Mouse (Mus musculus) stomach, embryonic 15.5 days (tissue): ENCODE data around the gene Dpagt1. TPM values are rescaled to one million over a fixed set of nuclear protein-coding genes. Genes with fewer than 3 reads are reported as not detected.
"Not testable (repeated sequence)": the region's sequence is repeated elsewhere in the genome, so short reads cannot be mapped to it uniquely, and the experiment has no call there.

ENCODE experiments used
- ATAC-seq: fragments of 200-750 bp; cut with Nextera tagmentation; 2 replicates; pipeline ENCODE4 v1.8.0; 2017; ENCODE audit warnings: low read depth, moderate number of reproducible peaks, moderate TSS enrichment; ENCODE audit not compliant: insufficient read depth, low FRiP score
- H3K27ac ChIP-seq: fragments of 300-500 bp; sonication (generic); 2 replicates; pipeline ENCODE4 v1.5.1; 2015; ENCODE audit warnings: mild to moderate bottlenecking, inconsistent platforms
- H3K27me3 ChIP-seq: fragments of 300-500 bp; sonication (generic); replicated peaks from 2 replicates; pipeline ENCODE4 v1.6.1; 2015; ENCODE audit warnings: inconsistent platforms
- H3K36me3 ChIP-seq: fragments of 300-500 bp; sonication (generic); 2 replicates; pipeline ENCODE4 v1.6.1; 2015; ENCODE audit warnings: inconsistent platforms
- H3K4me1 ChIP-seq: fragments of 300-500 bp; sonication (generic); 2 replicates; pipeline ENCODE4 v1.6.1; 2015; ENCODE audit warnings: inconsistent platforms
- H3K4me2 ChIP-seq: fragments of 300-500 bp; sonication (generic); 2 replicates; pipeline ENCODE4 v1.6.1; 2015; ENCODE audit warnings: mild to moderate bottlenecking, inconsistent platforms
- H3K4me3 ChIP-seq: fragments of 300-500 bp; sonication (generic); replicated peaks from 2 replicates; pipeline ENCODE4 v1.5.1; 2015; ENCODE audit warnings: inconsistent platforms
- H3K9ac ChIP-seq: fragments of 300-500 bp; sonication (generic); 2 replicates; pipeline ENCODE4 v1.6.1; 2015; ENCODE audit warnings: inconsistent platforms
- H3K9me3 ChIP-seq: fragments of 300-500 bp; sonication (generic); 2 replicates; pipeline ENCODE4 v1.6.1; 2016; ENCODE audit warnings: inconsistent platforms
- WGBS: fragments of 180-500 bp; shearing (Covaris S2); methylation state at CpG from one replicate; pipeline ENCODE4 v1.1.7; 2015; 5-methylcytosine and 5-hydroxymethylcytosine counted together
- polyA plus RNA-seq: library from polyadenylated mRNA; unstranded; fragments of >200 nt; fragmentation: Nextera tagmentation; extraction: Ambion mirVana; gene quantifications from 2 replicates; pipeline ENCODE4 v1.2.1, GENCODE M21; 2015

The Dpagt1 gene
- polyA plus RNA-seq, 1 experiment from 2014 or later, result 33.5 TPM

GRCm38 (mm10) chr9:44319105-44319886 is 6.5 kb upstream of the Dpagt1 start:
- Histone ChIP-seq H3K27ac (peak overlapping the region; percentile 64), H3K4me2 (peak overlapping the region; percentile 88), H3K4me1 (peaks cover 30% of the 10 kb centered on the region), H3K9me3 (no peaks in the 10 kb centered on the region), H3K36me3 (peaks cover 11% of the 10 kb centered on the region), H3K4me3 (peak overlapping the region; percentile 98), H3K27me3 (no peaks in the 10 kb centered on the region), H3K9ac (peak overlapping the region; percentile 81)
- WGBS, result 3% methylated on average over 37 of the region's 37 CpGs
- 0 out of 2 replicates have a peak, but pooled peaks have one; percentile 0 for ATAC-seq

GRCm38 (mm10) chr9:44319887-44320798 is 5.7 kb upstream of the Dpagt1 start, which contains the start of gene C2cd2l:
C2cd2l (minus strand) TSS chr9:44320285.
- Histone ChIP-seq H3K9ac (peak within 1 kb of the TSS; percentile 81), H3K4me3 (peak within 1 kb of the TSS; percentile 98), H3K36me3 (peaks cover 5% of the 10 kb centered on the region), H3K4me2 (peak within 1 kb of the TSS; percentile 88), H3K4me1 (peaks cover 30% of the 10 kb centered on the region), H3K27me3 (no peaks in the 10 kb centered on the region), H3K9me3 (no peaks in the 10 kb centered on the region), H3K27ac (peak within 1 kb of the TSS; percentile 76)
- peak; percentile 99 for ATAC-seq
- under 1% methylated on average over 62 of the region's 67 CpGs for WGBS

GRCm38 (mm10) chr9:44320799-44321133 is 5.1 kb upstream of the Dpagt1 start:
- H3K9ac ChIP-seq, result peak overlapping the region; percentile 25; the same call in 1 of the 2 replicates
- no peaks in the 10 kb centered on the region for H3K9me3 ChIP-seq
- no peak for ATAC-seq
- peaks cover 32% of the 10 kb centered on the region for H3K4me1 ChIP-seq
- H3K27ac ChIP-seq, result peak overlapping the region; percentile 76
- 15% methylated on average over 6 of the region's 6 CpGs for WGBS
- peak overlapping the region; percentile 88 for H3K4me2 ChIP-seq
- no peaks in the 10 kb centered on the region for H3K27me3 ChIP-seq
- peaks cover 3% of the 10 kb centered on the region for H3K36me3 ChIP-seq
- peak overlapping the region; percentile 98 for H3K4me3 ChIP-seq

- not testable (repeated sequence) for H3K36me3 ChIP-seq, H3K9me3 ChIP-seq, ATAC-seq, H3K27me3 ChIP-seq, H3K9ac ChIP-seq, H3K4me3 ChIP-seq, H3K4me2 ChIP-seq, H3K27ac ChIP-seq
- peaks cover 30% of the 10 kb centered on the region for H3K4me1 ChIP-seq
- 72% methylated on average over 4 of the region's 4 CpGs for WGBS
These were observed 2.2 kb upstream of the Dpagt1 start for GRCm38 (mm10) chr9:44323656-44324055.

GRCm38 (mm10) chr9:44324147-44324546 is 1.7 kb upstream of the Dpagt1 start:
- Histone ChIP-seq H3K9me3 (no peaks in the 10 kb centered on the region), H3K27me3 (no peaks in the 10 kb centered on the region)

GRCm38 (mm10) chr9:44325032-44325767 is 619 bp upstream of the Dpagt1 start:
- H3K9me3 ChIP-seq, ATAC-seq, H3K36me3 ChIP-seq, H3K27me3 ChIP-seq, H3K9ac ChIP-seq: not testable (repeated sequence)
- Histone ChIP-seq H3K4me3 (peak overlapping the region; percentile 72; the same call in 1 of the 2 replicates), H3K4me1 (peaks cover 21% of the 10 kb centered on the region), H3K27ac (peak overlapping the region; percentile 95), H3K4me2 (peak overlapping the region; percentile 74)
- WGBS, result 55% methylated on average over 7 of the region's 8 CpGs

More at GRCm38 (mm10) chr9:44324147-44324546, 1.7 kb upstream of the Dpagt1 start:
- H3K4me1 ChIP-seq, result peaks cover 25% of the 10 kb centered on the region
- H3K27ac ChIP-seq, result no peak overlapping the region
- WGBS, result 71% methylated on average over 6 of the region's 6 CpGs
- H3K9ac ChIP-seq, result no peak overlapping the region
- H3K36me3 ChIP-seq, result no peaks in the 10 kb centered on the region
- no peak for ATAC-seq
- H3K4me3 ChIP-seq, result no peak overlapping the region
- H3K4me2 ChIP-seq, result no peak overlapping the region

- Histone ChIP-seq H3K27ac (peak overlapping the region; percentile 95), H3K4me3 (peak overlapping the region; percentile 72), H3K4me1 (peaks cover 13% of the 10 kb centered on the region), H3K9me3 (no peaks in the 10 kb centered on the region), H3K27me3 (no peaks in the 10 kb centered on the region), H3K9ac (peak overlapping the region; percentile 63), H3K4me2 (peak overlapping the region; percentile 74), H3K36me3 (peaks cover 9% of the 10 kb centered on the region)
- peak; percentile 90 for ATAC-seq
- under 1% methylated on average over 38 of the region's 38 CpGs for WGBS
These were observed 698 bp downstream of the Dpagt1 start for GRCm38 (mm10) chr9:44326371-44327063.

- Histone ChIP-seq H3K27me3 (no peaks in the 10 kb centered on the region), H3K9me3 (no peaks in the 10 kb centered on the region), H3K27ac (peak overlapping the region; percentile 95), H3K4me3 (peak overlapping the region; percentile 72), H3K4me1 (peaks cover 13% of the 10 kb centered on the region), H3K4me2 (peak overlapping the region; percentile 74), H3K9ac (peak overlapping the region; percentile 63), H3K36me3 (peaks cover 14% of the 10 kb centered on the region)
- under 1% methylated on average over 22 of the region's 22 CpGs for WGBS
- peak; percentile 30 for ATAC-seq
These were observed 1.4 kb downstream of the Dpagt1 start for GRCm38 (mm10) chr9:44327064-44327711.

- H3K4me2 ChIP-seq, result peak overlapping the region; percentile 74
- H3K36me3 ChIP-seq, result peaks cover 20% of the 10 kb centered on the region
- H3K9ac ChIP-seq, result no peak overlapping the region
- 87% methylated on average over 5 of the region's 5 CpGs for WGBS
- H3K27me3 ChIP-seq, result no peaks in the 10 kb centered on the region
- H3K9me3 ChIP-seq, result no peaks in the 10 kb centered on the region
- H3K27ac ChIP-seq, result no peak overlapping the region
- peak overlapping the region; percentile 72 for H3K4me3 ChIP-seq
- peaks cover 13% of the 10 kb centered on the region for H3K4me1 ChIP-seq
- no peak for ATAC-seq
These were observed 2.1 kb downstream of the Dpagt1 start for GRCm38 (mm10) chr9:44327926-44328325.

- H3K27me3 ChIP-seq, result no peaks in the 10 kb centered on the region
- H3K9ac ChIP-seq, result no peak overlapping the region
- no peak overlapping the region for H3K4me2 ChIP-seq
- peaks cover 31% of the 10 kb centered on the region for H3K36me3 ChIP-seq
- no peak for ATAC-seq
- H3K9me3 ChIP-seq, result no peaks in the 10 kb centered on the region
- no peak overlapping the region for H3K27ac ChIP-seq
- H3K4me1 ChIP-seq, result peaks cover 11% of the 10 kb centered on the region
- 93% methylated on average over 6 of the region's 6 CpGs for WGBS
- no peak overlapping the region for H3K4me3 ChIP-seq
These were observed 4.9 kb downstream of the Dpagt1 start for GRCm38 (mm10) chr9:44330736-44331135.
